24 mouse cellular contexts compared by ENCODE assay signal in genomic region chrX:49877651-49878349, GRCm38 (mm10). TPM values are rescaled to one million over a fixed set of nuclear protein-coding genes. Genes with fewer than 3 reads are reported as not detected.
DNase-seq lines count a peak whose midpoint lies in the region; ATAC-seq and TF ChIP-seq lines count a peak whose summit lies in the region.
"Had no signal": no experiment of that assay in that cellular context is flagged by ENCODE, and none has a peak within 500 bp of the region (broad histone marks: within the 10 kb centered on the region; RNA-seq: fewer than 3 reads in every experiment).

No protein-coding gene starts in this region.

- H3K9me3 ChIP-seq in forebrain, embryonic 14.5 days (replicated peaks; ENCODE audit: control insufficient read depth, low read length) = no peaks in the 10 kb centered on the region
- H3K9me3 ChIP-seq in forebrain, embryonic 11.5 days (ENCODE audit: control insufficient read depth, low read length) = no peaks in the 10 kb centered on the region
- no peaks in the 10 kb centered on the region for H3K9me3 ChIP-seq in forebrain, postnatal 0 days (ENCODE audit: low read length)
- H3K9me3 ChIP-seq: embryonic facial prominence, embryonic 10.5 days; embryonic facial prominence, embryonic 12.5 days had no signal

- no peaks in the 10 kb centered on the region for H3K4me1 ChIP-seq in forebrain, embryonic 14.5 days (ENCODE audit: control insufficient read depth, insufficient read depth, low read length)
- no peaks in the 10 kb centered on the region for H3K4me1 ChIP-seq in forebrain, embryonic 11.5 days (replicated peaks; ENCODE audit: control insufficient read depth, insufficient read depth, low read length)
- H3K4me1 ChIP-seq in forebrain, postnatal 0 days (ENCODE audit: insufficient read depth) = no peaks in the 10 kb centered on the region
- H3K4me1 ChIP-seq: embryonic facial prominence, embryonic 10.5 days; embryonic facial prominence, embryonic 12.5 days had no signal

- H3K4me3 ChIP-seq in forebrain, embryonic 14.5 days (ENCODE audit: low read depth, low read length) = no peak overlapping the region
- no peak overlapping the region for H3K4me3 ChIP-seq in forebrain, embryonic 11.5 days (ENCODE audit: low read depth, low read length)
- no peak overlapping the region for H3K4me3 ChIP-seq in forebrain, postnatal 0 days (ENCODE audit: low read depth, low read length)
- H3K4me3 ChIP-seq: embryonic facial prominence, embryonic 10.5 days; embryonic facial prominence, embryonic 12.5 days had no signal

- H3K9ac ChIP-seq in forebrain, embryonic 14.5 days (ENCODE audit: low read length) = no peak overlapping the region
- H3K9ac ChIP-seq in forebrain, embryonic 11.5 days (ENCODE audit: low read length) = no peak overlapping the region
- no peak overlapping the region for H3K9ac ChIP-seq in forebrain, postnatal 0 days
- H3K9ac ChIP-seq: embryonic facial prominence, embryonic 12.5 days had no signal

- peak; percentile 50 for ATAC-seq in forebrain, embryonic 14.5 days
- ATAC-seq in forebrain, embryonic 11.5 days (replicated peaks; ENCODE audit: low FRiP score) = no peak
- ATAC-seq in forebrain, postnatal 0 days = peak; percentile 50

- no peaks in the 10 kb centered on the region for H3K27me3 ChIP-seq in forebrain, embryonic 14.5 days (replicated peaks; ENCODE audit: control insufficient read depth, insufficient read depth, low read length)
- no peaks in the 10 kb centered on the region for H3K27me3 ChIP-seq in forebrain, embryonic 11.5 days (ENCODE audit: control insufficient read depth, insufficient read depth, low read length)
- no peaks in the 10 kb centered on the region for H3K27me3 ChIP-seq in forebrain, postnatal 0 days (ENCODE audit: insufficient read depth, low read length)
- H3K27me3 ChIP-seq: embryonic facial prominence, embryonic 12.5 days had no signal

- H3K27ac ChIP-seq in forebrain, embryonic 14.5 days (ENCODE audit: low read depth, low read length) = no peak overlapping the region
- H3K27ac ChIP-seq in forebrain, embryonic 11.5 days (ENCODE audit: low read depth, low read length) = no peak overlapping the region
- H3K27ac ChIP-seq in forebrain, postnatal 0 days (ENCODE audit: low read depth, low read length) = no peak overlapping the region
- H3K27ac ChIP-seq: embryonic facial prominence, embryonic 10.5 days; embryonic facial prominence, embryonic 12.5 days had no signal

- peak; percentile 31 for DNase-seq in forebrain, embryonic 14.5 days (ENCODE audit: low spot score)
- DNase-seq in forebrain, embryonic 11.5 days (ENCODE audit: low spot score) = no peak
- peak; percentile 0 for DNase-seq in brain, adult 2 months (ENCODE audit: low read depth, low spot score)
- peak; percentile 56 for DNase-seq in brain, embryonic 14.5 days (ENCODE audit: low read depth)
- peak; percentile 4 for DNase-seq in forebrain, postnatal 0 days
- DNase-seq in heart, adult 11 months = no peak
- DNase-seq in cerebellum, adult 9-11 months = no peak
- DNase-seq: adrenal gland, adult 2 months; adrenal gland, postnatal 10 days; adrenal gland, postnatal 25 days; cerebellum, adult 11 months; cerebellum, adult 18-20 months; cerebellum, adult 8-10 months; cerebellum, postnatal 10 days; cerebellum, postnatal 25 days had no signal

- no peaks in the 10 kb centered on the region for H3K36me3 ChIP-seq in forebrain, embryonic 14.5 days (ENCODE audit: control insufficient read depth, insufficient read depth, low read length)
- no peaks in the 10 kb centered on the region for H3K36me3 ChIP-seq in forebrain, embryonic 11.5 days (ENCODE audit: control insufficient read depth, insufficient read depth, low read length)
- H3K36me3 ChIP-seq in forebrain, postnatal 0 days (ENCODE audit: insufficient read depth) = no peaks in the 10 kb centered on the region
- H3K36me3 ChIP-seq: embryonic facial prominence, embryonic 10.5 days; embryonic facial prominence, embryonic 12.5 days had no signal

- TF ChIP-seq POLR2A in brain, embryonic 14.5 days (IDR thresholded peaks at IDR 0.05; ENCODE audit: borderline replicate concordance, extremely low read depth, insufficient read depth, insufficient read length, poor library complexity, severe bottlenecking) = no peak

- H3K4me2 ChIP-seq in forebrain, embryonic 14.5 days (ENCODE audit: low read length) = no peak overlapping the region
- no peak overlapping the region for H3K4me2 ChIP-seq in forebrain, embryonic 11.5 days (ENCODE audit: low read depth, low read length, severe bottlenecking)
- no peak overlapping the region for H3K4me2 ChIP-seq in forebrain, postnatal 0 days (ENCODE audit: low read depth)
- H3K4me2 ChIP-seq: embryonic facial prominence, embryonic 12.5 days had no signal

- WGBS in forebrain, embryonic 14.5 days = 72% methylated on average over 4 of the region's 4 CpGs
- WGBS in forebrain, embryonic 11.5 days = 77% methylated on average over 4 of the region's 4 CpGs
- WGBS in forebrain, postnatal 0 days = 62% methylated on average over 4 of the region's 4 CpGs

- no peak for TF ChIP-seq CTCF in brain, embryonic 14.5 days (IDR thresholded peaks at IDR 0.05; ENCODE audit: borderline replicate concordance, extremely low read depth, insufficient read depth, insufficient read length)
- no peak for TF ChIP-seq CTCF in forebrain, postnatal 0 days (IDR thresholded peaks at IDR 0.05; ENCODE audit: low read depth)

RNA-seq across cellular contexts. Expression of gene Olfr1322, which starts 13.5 kb away (rescaled TPM):
- polyA plus RNA-seq in forebrain, embryonic 14.5 days (2014; fragmentation: Nextera tagmentation; extraction: Ambion mirVana) = not detected in 2 replicates
- polyA plus RNA-seq in forebrain, embryonic 11.5 days (2014; fragmentation: Nextera tagmentation; extraction: Ambion mirVana) = not detected in 2 replicates
- not detected in 2 replicates for polyA plus RNA-seq in brain, embryonic 14.5 days (2012; rRNA removed)
- total RNA-seq in forebrain, postnatal 0 days (2014; rRNA removed) = not detected in 2 replicates
- polyA plus RNA-seq in forebrain, postnatal 0 days (2015; fragmentation: Nextera tagmentation; extraction: Ambion mirVana) = not detected in 2 replicates
- total RNA-seq: adrenal gland, adult 2 months; adrenal gland, postnatal 10 days; adrenal gland, postnatal 25 days; adrenal gland, postnatal 4 days; ES-E14; gastrocnemius, adult 18-20 months; MEL had no signal
- polyA plus RNA-seq: adrenal gland, adult 2 months; C2C12; cortical plate, adult 2 months; embryonic facial prominence, embryonic 10.5 days; embryonic facial prominence, embryonic 12.5 days; embryonic facial prominence, embryonic 14.5 days had no signal

Comparison
In these comparisons a context has a peak if more than half of its experiments do, and no peak if none do; other contexts are left out.
1. DNase-seq: peak in forebrain, embryonic 14.5 days (single experiment), brain, adult 2 months (single experiment), brain, embryonic 14.5 days (single experiment) and forebrain, postnatal 0 days (single experiment); none in forebrain, embryonic 11.5 days (single experiment), heart, adult 11 months (single experiment) and cerebellum, adult 9-11 months (single experiment).